Mouse (Mus musculus) liver, postnatal 0 days (tissue): ENCODE data around the gene Abi3. TPM values are rescaled to one million over a fixed set of nuclear protein-coding genes. Genes with fewer than 3 reads are reported as not detected.
A peak's percentile ranks its signal among the peaks of the same experiment; 100 is the strongest.

Experiments used
- ATAC-seq: fragments of 200-750 bp; cut with Nextera tagmentation; 2 replicates; pipeline ENCODE4 v1.8.0; 2017; ENCODE audit warnings: mild to moderate bottlenecking, moderate library complexity
- DNase-seq: peaks from one replicate; pipeline ENCODE4 v3.0.0-alpha.2; 2016
- H3K27ac ChIP-seq: fragments of 300-500 bp; sonication (generic); 2 replicates; pipeline ENCODE4 v1.5.1; 2014; ENCODE audit warnings: antibody characterized with exemption, moderate library complexity, mild to moderate bottlenecking, low read depth
- H3K27me3 ChIP-seq: fragments of 300-500 bp; sonication (generic); 2 replicates; pipeline ENCODE4 v1.6.1; 2014; ENCODE audit warnings: low read length, control low read depth, mixed read lengths; ENCODE audit not compliant: insufficient read depth
- H3K36me3 ChIP-seq: fragments of 300-500 bp; sonication (generic); replicated peaks from 2 replicates; pipeline ENCODE4 v1.6.1; 2014; ENCODE audit warnings: mild to moderate bottlenecking, control low read depth, low read length, moderate library complexity, mixed read lengths; ENCODE audit not compliant: insufficient read depth
- H3K4me1 ChIP-seq: fragments of 300-500 bp; sonication (generic); 2 replicates; pipeline ENCODE4 v1.6.1; 2014; ENCODE audit warnings: antibody characterized with exemption, mild to moderate bottlenecking, control low read depth; ENCODE audit not compliant: insufficient read depth
- H3K4me2 ChIP-seq: fragments of 300-500 bp; sonication (generic); 2 replicates; pipeline ENCODE4 v1.6.1; 2014; ENCODE audit warnings: low read depth, mild to moderate bottlenecking, low read length, moderate library complexity, mixed read lengths
- H3K4me3 ChIP-seq: fragments of 300-500 bp; sonication (generic); 2 replicates; pipeline ENCODE4 v1.5.1; 2014; ENCODE audit warnings: low read depth, low read length
- H3K9ac ChIP-seq: fragments of 300-500 bp; sonication (generic); replicated peaks from 2 replicates; pipeline ENCODE4 v1.6.1; 2014; ENCODE audit warnings: mild to moderate bottlenecking, moderate library complexity
- H3K9me3 ChIP-seq: fragments of 300-500 bp; sonication (generic); 2 replicates; pipeline ENCODE4 v1.6.1; 2016; ENCODE audit warnings: mild to moderate bottlenecking, control low read depth, low read length, mixed read lengths
- CTCF ChIP-seq: sonication (generic); IDR thresholded peaks from 2 replicates; pipeline ENCODE4 v1.5.1; 2016; ENCODE audit warnings: antibody characterized with exemption, low read depth
- EP300 ChIP-seq: IDR thresholded peaks from 2 replicates; pipeline ENCODE4 v1.6.1; 2016; ENCODE audit warnings: antibody characterized with exemption, low read depth, mild to moderate bottlenecking
- WGBS: fragments of 180-500 bp; shearing (Covaris S2); extraction: QIAGEN DNeasy Blood & Tissue Kit; methylation state at CpG from one replicate; pipeline ENCODE4 v1.1.7; 2014; ENCODE audit not compliant: insufficient replicate concordance; 5-methylcytosine and 5-hydroxymethylcytosine counted together
- polyA plus RNA-seq: library from polyadenylated mRNA; unstranded; fragments of >200 nt; fragmentation: Nextera tagmentation; extraction: Ambion mirVana; gene quantifications from 2 replicates; pipeline ENCODE4 v1.2.1, GENCODE M21; 2015

Abi3 gene
- polyA plus RNA-seq, 1 experiment from 2014 or later: 9.8 TPM

DNA sequence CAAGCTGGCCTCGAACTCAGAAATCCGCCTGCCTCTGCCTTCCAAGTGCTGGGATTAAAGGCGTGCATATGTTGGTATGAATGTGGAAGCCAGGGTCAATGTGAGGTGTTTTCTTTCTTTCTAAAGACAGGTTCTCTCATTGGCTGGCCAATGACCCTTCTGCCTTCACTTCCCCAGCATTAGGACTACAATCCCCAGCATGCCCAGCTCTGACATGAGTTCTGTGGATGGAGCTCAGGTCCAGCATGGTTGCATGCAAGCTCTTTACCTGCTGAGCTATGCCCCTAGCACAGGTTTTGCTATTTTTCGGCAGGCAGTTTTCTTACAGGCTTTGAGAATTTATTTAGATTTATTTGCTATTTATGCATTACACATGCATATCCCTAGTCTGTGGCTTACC is 15.0 kb upstream of the Abi3 start:
- no peaks in the 10 kb centered on the region for H3K27me3 ChIP-seq
- H3K4me3 ChIP-seq: no peak overlapping the region
- DNase-seq (no peak), ATAC-seq (no peak)
- no peak overlapping the region for H3K4me2 ChIP-seq
- H3K36me3 ChIP-seq: no peaks in the 10 kb centered on the region
- H3K9me3 ChIP-seq: no peaks in the 10 kb centered on the region
- no peak overlapping the region for H3K9ac ChIP-seq
- TF ChIP-seq CTCF: no peak
- no peak for TF ChIP-seq EP300
- no peak overlapping the region for H3K27ac ChIP-seq
- H3K4me1 ChIP-seq: peaks cover 8% of the 10 kb centered on the region
- 79% methylated on average over 4 of the region's 4 CpGs for WGBS

GRCm38 (mm10) chr11:95853684-95854083 is 11.4 kb upstream of the Abi3 start:
- Histone ChIP-seq H3K9ac (no peak overlapping the region), H3K27me3 (no peaks in the 10 kb centered on the region), H3K27ac (no peak overlapping the region), H3K36me3 (no peaks in the 10 kb centered on the region), H3K4me2 (no peak overlapping the region), H3K9me3 (no peaks in the 10 kb centered on the region), H3K4me1 (no peaks in the 10 kb centered on the region), H3K4me3 (no peak overlapping the region)
- 45% methylated on average over 5 of the region's 5 CpGs for WGBS
- ATAC-seq: no peak
- peak; percentile 69 for DNase-seq
- peak; percentile 89 for TF ChIP-seq CTCF
- no peak for TF ChIP-seq EP300

GRCm38 (mm10) chr11:95850898-95851297 is 8.6 kb upstream of the Abi3 start:
- DNase-seq (no peak), ATAC-seq (peak; percentile 50; the same call in 1 of the 2 replicates)
- Histone ChIP-seq H3K4me2 (no peak overlapping the region), H3K4me3 (no peak overlapping the region), H3K9ac (no peak overlapping the region), H3K27me3 (no peaks in the 10 kb centered on the region), H3K27ac (no peak overlapping the region), H3K9me3 (no peaks in the 10 kb centered on the region), H3K36me3 (no peaks in the 10 kb centered on the region), H3K4me1 (no peaks in the 10 kb centered on the region; the same call in 1 of the 2 replicates)
- 58% methylated on average over 2 of the region's 2 CpGs for WGBS
- TF ChIP-seq EP300 (no peak), CTCF (no peak)

- peaks cover 24% of the 10 kb centered on the region for H3K4me1 ChIP-seq
- no peaks in the 10 kb centered on the region for H3K36me3 ChIP-seq
- no peak overlapping the region; the same call in 1 of the 2 replicates for H3K9ac ChIP-seq
- ATAC-seq (no peak), DNase-seq (no peak)
- no peak overlapping the region for H3K4me3 ChIP-seq
- no peak for TF ChIP-seq EP300
- TF ChIP-seq CTCF: no peak
- H3K27ac ChIP-seq: 0 out of 2 replicates have a peak overlapping the region, but pooled peaks have one; percentile 4
- no peaks in the 10 kb centered on the region for H3K9me3 ChIP-seq
- no peaks in the 10 kb centered on the region for H3K27me3 ChIP-seq
- H3K4me2 ChIP-seq: no peak overlapping the region
- 36% methylated on average over 4 of the region's 4 CpGs for WGBS
These were observed 2.7 kb upstream of the Abi3 start for GRCm38 (mm10) chr11:95844935-95845334.

DNA sequence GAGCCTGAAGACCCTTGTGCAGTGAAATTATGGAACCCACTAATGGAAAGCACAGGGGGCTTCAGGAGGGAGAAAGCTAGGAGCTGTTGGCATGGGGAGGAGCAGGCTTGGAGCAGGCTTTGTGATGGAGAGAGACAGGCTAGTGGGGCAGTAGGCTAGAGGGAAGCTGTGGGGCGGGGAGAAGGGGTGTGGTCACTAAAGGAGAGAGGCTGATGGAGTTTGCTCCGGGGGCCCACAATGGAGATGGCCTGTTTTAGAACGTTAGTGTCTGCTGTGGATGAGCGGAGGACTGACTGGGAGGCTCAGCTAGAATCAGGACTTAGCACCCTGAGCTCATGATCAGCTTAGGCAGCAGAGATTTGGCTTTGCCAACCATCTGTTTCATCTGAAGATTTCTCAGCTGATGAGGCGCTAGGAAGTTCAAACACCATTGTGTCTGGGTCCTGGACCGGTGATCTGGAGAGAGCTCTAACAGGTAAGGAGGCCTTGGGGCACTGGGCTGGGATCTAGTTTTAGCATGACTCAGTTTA is 1.2 kb upstream of the Abi3 start:
- H3K9me3 ChIP-seq: no peaks in the 10 kb centered on the region
- H3K4me1 ChIP-seq: peaks cover 28% of the 10 kb centered on the region
- H3K27me3 ChIP-seq: no peaks in the 10 kb centered on the region
- no peak for TF ChIP-seq CTCF
- no peak for TF ChIP-seq EP300
- H3K36me3 ChIP-seq: no peaks in the 10 kb centered on the region
- DNase-seq (peak; percentile 24), ATAC-seq (no peak)
- WGBS: 33% methylated on average over 6 of the region's 6 CpGs
- H3K9ac ChIP-seq: peak overlapping the region; percentile 18
- peak overlapping the region; percentile 86 for H3K27ac ChIP-seq
- H3K4me3 ChIP-seq: peak overlapping the region; percentile 17
- H3K4me2 ChIP-seq: peak overlapping the region; percentile 58

DNA sequence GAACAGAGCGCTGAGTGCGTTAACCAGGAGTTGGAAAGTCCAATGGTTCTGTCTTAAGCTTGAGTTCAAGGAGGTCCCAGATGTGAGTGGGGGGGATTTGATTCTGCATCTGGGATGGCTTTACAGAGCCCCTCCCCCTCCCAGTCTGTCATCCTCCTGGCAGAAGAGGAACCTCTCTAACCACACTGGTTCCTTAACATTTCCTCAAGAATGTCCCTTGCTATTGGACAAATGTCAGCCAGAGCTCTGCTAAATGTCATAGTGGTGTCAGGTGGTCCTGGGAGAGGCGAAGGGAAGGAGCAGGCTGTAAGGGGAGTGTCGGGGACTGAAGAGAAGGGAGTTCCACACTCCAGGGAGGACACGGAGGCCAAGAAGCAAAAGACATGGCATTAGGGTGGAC is 677 bp upstream of the Abi3 start:
- no peaks in the 10 kb centered on the region for H3K36me3 ChIP-seq
- peak overlapping the region; percentile 58 for H3K4me2 ChIP-seq
- peak overlapping the region; percentile 18; the same call in 1 of the 2 replicates for H3K9ac ChIP-seq
- WGBS: 37% methylated on average over 5 of the region's 5 CpGs
- DNase-seq: peak; percentile 19
- peak overlapping the region; percentile 86 for H3K27ac ChIP-seq
- no peaks in the 10 kb centered on the region for H3K9me3 ChIP-seq
- H3K4me1 ChIP-seq: peaks cover 32% of the 10 kb centered on the region
- peak; percentile 36; the same call in 1 of the 2 replicates for ATAC-seq
- no peaks in the 10 kb centered on the region for H3K27me3 ChIP-seq
- H3K4me3 ChIP-seq: peak overlapping the region; percentile 17
- TF ChIP-seq CTCF (no peak), EP300 (no peak)
